10 mouse cellular contexts compared by ENCODE assay signal in genomic region chr17:10702781-10703180, GRCm38 (mm10).
DNase-seq lines count a peak whose midpoint lies in the region; ATAC-seq lines count a peak whose summit lies in the region.
"Had no signal": no experiment of that assay in that cellular context is flagged by ENCODE, and none has a peak within 500 bp of the region (broad histone marks: within the 10 kb centered on the region; RNA-seq: fewer than 3 reads in every experiment).

No protein-coding gene starts in this region.

- no peak overlapping the region for H3K27ac ChIP-seq in hindbrain, embryonic 11.5 days (ENCODE audit: low read depth, low read length)
- H3K27ac ChIP-seq: heart, embryonic 15.5 days; midbrain, embryonic 12.5 days had no signal

- no peaks in the 10 kb centered on the region for H3K9me3 ChIP-seq in hindbrain, embryonic 11.5 days (ENCODE audit: control insufficient read depth, low read length)
- H3K9me3 ChIP-seq: heart, embryonic 15.5 days; midbrain, embryonic 12.5 days had no signal

- no peak overlapping the region for H3K9ac ChIP-seq in hindbrain, embryonic 11.5 days (ENCODE audit: low read depth, low read length)
- H3K9ac ChIP-seq: heart, embryonic 15.5 days; midbrain, embryonic 12.5 days had no signal

- no peak overlapping the region for H3K4me2 ChIP-seq in hindbrain, embryonic 11.5 days (replicated peaks; ENCODE audit: low read depth, low read length)
- H3K4me2 ChIP-seq: heart, embryonic 15.5 days; midbrain, embryonic 12.5 days had no signal

- peak; percentile 4 for DNase-seq in cerebellum, adult 9-11 months
- no peak for DNase-seq in cerebellum, adult 11-12 months
- peak; percentile 7 for DNase-seq in urinary bladder, postnatal 14 days (ENCODE audit: low spot score)
- DNase-seq in urinary bladder, postnatal 10 days (ENCODE audit: low spot score), result no peak
- peak; percentile 50 for DNase-seq in kidney, adult 18-20 months
- peak; percentile 34 for DNase-seq in ovary, postnatal 36 days (ENCODE audit: low spot score)
- no peak for DNase-seq in hindbrain, embryonic 11.5 days (ENCODE audit: low spot score)

- no peaks in the 10 kb centered on the region for H3K27me3 ChIP-seq in hindbrain, embryonic 11.5 days (ENCODE audit: control insufficient read depth, insufficient read depth, low read length)
- H3K27me3 ChIP-seq: heart, embryonic 15.5 days; midbrain, embryonic 12.5 days had no signal

- WGBS in hindbrain, embryonic 11.5 days, result 70% methylated on average over 6 of the region's 6 CpGs

- H3K36me3 ChIP-seq in hindbrain, embryonic 11.5 days (ENCODE audit: control insufficient read depth, insufficient read depth, low read length), result no peaks in the 10 kb centered on the region
- H3K36me3 ChIP-seq: heart, embryonic 15.5 days; midbrain, embryonic 12.5 days had no signal

- ATAC-seq in hindbrain, embryonic 11.5 days (ENCODE audit: low FRiP score), result no peak
- no peak for ATAC-seq in erythroblast, adult 5-6 weeks (replicated peaks; ENCODE audit: low FRiP score, poor library complexity, severe bottlenecking)

- no peak overlapping the region for H3K4me3 ChIP-seq in hindbrain, embryonic 11.5 days (ENCODE audit: low read depth, low read length)
- H3K4me3 ChIP-seq: heart, embryonic 15.5 days; midbrain, embryonic 12.5 days had no signal

- no peaks in the 10 kb centered on the region for H3K4me1 ChIP-seq in hindbrain, embryonic 11.5 days (replicated peaks; ENCODE audit: control insufficient read depth, insufficient read depth, low read length)
- H3K4me1 ChIP-seq: heart, embryonic 15.5 days; midbrain, embryonic 12.5 days had no signal

Comparison
In these comparisons a context has a peak if more than half of its experiments do, and no peak if none do; other contexts are left out.
1. DNase-seq: peak in cerebellum, adult 9-11 months (single experiment), urinary bladder, postnatal 14 days (single experiment), kidney, adult 18-20 months (single experiment) and ovary, postnatal 36 days (single experiment); none in cerebellum, adult 11-12 months (single experiment), urinary bladder, postnatal 10 days (single experiment) and hindbrain, embryonic 11.5 days (single experiment).